Mouse (Mus musculus): ENCODE measurements at regions not wholly inside any gene's neighbourhood (a gene's known extent, or its start where the extent isn't known, plus 50 kb on each side); places are given as distances from the start of the nearest gene placed in this dataset.
A peak's percentile ranks its signal among the peaks of the same experiment; 100 is the strongest.

DNA sequence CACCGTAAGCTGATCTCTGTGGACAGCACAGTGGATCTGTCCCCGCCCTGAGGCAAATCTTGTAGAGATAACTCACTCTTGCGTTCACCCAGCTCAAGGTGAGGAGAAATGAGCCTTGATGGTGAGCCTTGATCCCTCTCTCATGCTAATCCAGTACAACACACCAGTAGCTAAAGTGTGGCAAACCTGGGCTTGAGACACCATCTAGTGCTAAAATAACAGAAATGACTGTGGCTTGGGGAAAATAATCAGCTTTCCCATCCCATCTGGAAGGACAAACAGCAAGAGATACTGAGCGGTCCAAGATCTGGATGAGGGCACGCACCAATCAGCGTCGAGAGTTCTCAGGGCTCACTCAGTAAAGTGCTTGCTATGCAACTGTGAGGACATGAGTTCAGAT, 50.9 kb upstream of the Cbln4 start:
- intact Hi-C loops (cut with DNase I): no loop called here
- DNase-seq (ENCODE audit: extremely low spot score in 1 of 2, low spot score in 2 of 2): no peak

DNA sequence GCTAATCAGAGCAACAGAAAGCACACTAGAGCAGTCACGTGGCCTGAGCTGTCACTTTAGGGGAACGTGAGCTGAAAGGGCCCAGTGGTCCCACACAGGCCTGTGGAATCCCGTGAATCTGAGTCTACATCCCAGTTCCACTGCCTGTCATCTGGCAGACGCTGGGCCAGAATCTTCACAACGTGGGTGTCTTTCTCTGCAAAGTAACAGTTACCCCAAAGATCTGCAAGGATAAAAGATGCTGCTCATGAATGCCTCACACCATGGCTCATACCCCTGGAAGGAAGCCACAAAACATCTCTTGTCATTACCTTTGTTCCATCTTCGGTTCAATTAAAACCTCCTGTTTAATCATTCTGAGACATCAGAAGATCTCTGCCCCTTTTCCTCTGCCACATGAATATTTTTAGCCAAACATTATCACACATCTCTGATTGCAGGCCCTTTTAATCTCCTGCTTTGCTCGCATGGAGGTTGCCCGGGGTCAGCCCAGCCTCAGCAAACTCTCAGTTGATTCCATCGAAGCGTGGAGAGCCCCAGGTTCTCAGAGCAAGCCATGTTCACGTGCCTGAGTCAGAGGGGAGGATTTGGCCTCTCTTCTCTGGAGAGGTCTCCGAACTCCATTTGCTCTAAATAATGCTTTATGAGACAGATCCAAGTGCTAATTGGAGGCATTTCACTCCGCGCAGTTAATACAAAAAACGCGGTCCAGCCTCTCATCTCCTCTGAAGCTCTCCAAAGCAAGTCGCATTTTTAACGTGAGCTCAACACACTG, 60.8 kb upstream of the Cbln4 start:
- DNase-seq (ENCODE audit: extremely low spot score in 1 of 2, low spot score in 2 of 2): no peak
- intact Hi-C loops (cut with DNase I): no loop called here

DNA sequence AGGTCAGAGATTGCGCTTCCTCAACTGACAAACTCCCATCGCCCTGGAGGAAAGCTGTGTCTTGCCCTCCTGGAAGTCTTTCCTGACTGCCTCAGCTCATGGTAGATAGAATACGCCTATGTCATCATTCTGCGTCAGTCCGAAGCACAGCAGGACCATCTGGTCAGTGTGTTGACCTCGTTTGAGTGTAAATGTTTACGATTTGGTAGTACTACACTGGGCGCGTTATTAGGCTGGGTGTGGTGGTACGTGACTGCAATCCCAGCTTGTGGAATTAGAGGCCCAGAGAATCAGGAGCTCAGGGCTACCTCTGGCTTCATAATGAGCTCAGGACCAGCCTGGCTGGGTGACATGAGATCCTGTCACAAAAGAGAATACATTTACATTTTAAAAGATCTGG, 62.0 kb upstream of the Cbln4 start:
- no peak for DNase-seq (ENCODE audit: extremely low spot score in 1 of 2, low spot score in 2 of 2)
- intact Hi-C loops (cut with DNase I): no loop called here

DNA sequence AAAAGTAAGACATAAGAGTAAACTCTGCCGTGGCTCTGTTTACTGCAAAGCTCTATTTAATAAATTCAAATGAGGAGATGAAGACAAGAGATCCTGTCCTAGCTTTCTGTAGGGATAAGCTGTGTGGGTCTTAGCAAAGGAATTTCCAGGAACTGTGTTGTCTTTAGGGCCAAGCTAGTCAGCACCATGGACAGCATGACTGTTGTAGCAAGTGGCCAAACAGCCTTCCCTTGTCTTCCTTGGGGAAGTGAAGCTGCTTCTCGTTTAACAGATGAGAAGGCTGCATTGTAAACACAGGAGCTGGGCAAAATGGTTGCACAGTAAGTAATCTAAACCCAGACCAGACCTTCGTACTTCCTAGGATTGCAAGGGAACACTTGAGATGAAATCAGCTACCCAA, 67.4 kb upstream of the Cbln4 start:
- DNase-seq (ENCODE audit: extremely low spot score in 1 of 2, low spot score in 2 of 2): no peak
- intact Hi-C loops (cut with DNase I): no loop called here

DNA sequence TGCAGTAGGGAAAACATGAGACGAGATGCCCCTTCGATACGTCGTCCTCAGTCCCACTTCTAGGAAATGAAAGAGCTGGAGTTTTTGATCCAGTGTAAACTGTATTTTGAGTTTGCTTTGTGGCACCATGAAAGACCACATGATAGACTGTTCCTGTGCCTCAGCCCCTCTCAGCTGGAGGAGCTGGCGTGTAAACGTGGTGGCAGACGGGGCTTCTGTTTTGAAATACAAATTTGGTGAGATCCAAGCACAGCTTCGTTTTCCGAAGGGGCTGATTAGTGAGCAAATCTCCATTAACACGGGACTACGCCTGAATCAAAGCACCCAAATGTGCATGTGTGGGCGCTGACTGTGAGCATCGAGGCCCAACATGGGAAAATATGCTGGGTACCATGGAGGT, 70.4 kb upstream of the Cbln4 start:
- no peak for DNase-seq (ENCODE audit: extremely low spot score in 1 of 2, low spot score in 2 of 2)
- intact Hi-C loops (cut with DNase I): no loop called here

DNA sequence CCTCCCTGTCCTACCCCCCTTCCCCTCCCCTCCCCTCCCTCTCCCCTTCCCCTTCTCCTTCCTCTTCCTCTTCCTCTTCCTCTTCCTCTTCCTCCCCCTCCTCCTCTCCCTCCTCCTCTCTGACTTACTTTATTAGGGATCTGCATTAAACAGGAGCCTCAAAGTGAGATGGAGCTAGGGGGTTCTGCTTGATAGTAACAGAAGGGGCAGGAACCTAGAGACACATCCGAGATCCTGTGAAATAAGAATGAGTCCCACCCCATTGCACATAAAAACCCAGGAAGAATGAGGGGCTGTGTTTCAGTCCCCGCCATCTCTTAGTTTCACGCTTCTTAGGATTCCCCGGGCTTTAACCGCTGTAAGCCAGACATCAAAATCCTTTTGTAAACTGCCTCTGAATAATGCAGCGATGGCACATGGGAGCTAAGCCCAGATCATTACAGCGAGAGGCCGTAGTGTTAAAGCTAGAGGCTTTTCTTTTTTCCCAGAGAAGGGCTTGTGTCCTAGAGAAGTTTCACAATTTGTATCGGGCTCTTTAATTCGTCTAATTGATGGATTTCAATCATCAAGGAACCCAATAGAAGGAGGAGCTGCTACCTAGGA, 72.4 kb upstream of the Cbln4 start:
- intact Hi-C loops (cut with DNase I): no loop called here

DNA sequence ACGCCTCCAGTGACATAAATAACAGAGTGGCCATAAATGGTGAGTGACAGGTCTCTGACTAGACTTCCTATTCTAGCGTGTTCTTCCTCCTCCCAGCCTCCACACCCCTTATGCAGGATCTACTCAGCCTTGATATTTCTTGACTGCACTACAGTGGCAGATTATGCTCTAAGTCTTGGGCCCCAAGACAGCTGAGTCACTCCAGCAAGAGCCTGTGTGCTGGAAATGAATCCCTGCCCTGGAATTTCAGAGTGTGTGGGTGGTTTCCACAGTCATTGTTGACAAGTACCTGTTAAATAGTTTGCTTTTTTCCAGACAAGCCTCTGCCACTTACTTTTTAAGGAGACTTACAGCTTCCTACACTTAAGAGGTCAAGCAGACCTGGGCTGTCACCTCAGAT, 84.3 kb upstream of the Cbln4 start:
- intact Hi-C loops (cut with DNase I): no loop called here
- no peak for DNase-seq (ENCODE audit: extremely low spot score in 1 of 2, low spot score in 2 of 2)

More for the DNA sequence above, 72.4 kb upstream of the Cbln4 start:
- DNase-seq (ENCODE audit: extremely low spot score in 1 of 2, low spot score in 2 of 2): no peak

DNA sequence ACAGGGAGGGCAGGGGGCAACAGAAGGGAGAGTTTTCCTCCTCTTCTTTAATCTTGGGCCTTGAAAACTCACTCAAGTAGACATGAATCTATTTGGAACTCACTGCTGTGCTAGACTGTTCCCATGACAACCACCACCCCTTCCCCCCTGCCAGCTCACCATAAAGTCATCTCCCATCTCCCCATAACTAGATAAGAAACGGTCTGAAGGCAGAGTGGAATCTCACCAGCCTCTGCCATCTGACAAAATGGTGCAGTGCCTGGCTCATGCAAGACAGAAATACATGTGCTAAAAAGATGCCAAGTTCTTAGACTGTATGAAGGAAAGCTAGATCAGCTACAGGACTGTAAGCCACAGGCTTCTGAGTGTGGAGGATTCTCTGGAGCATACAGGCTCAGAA, 88.0 kb upstream of the Cbln4 start:
- intact Hi-C loops (cut with DNase I): no loop called here
- DNase-seq (ENCODE audit: extremely low spot score in 1 of 2, low spot score in 2 of 2): peak in 1 of 2 experiments; percentile 34

DNA sequence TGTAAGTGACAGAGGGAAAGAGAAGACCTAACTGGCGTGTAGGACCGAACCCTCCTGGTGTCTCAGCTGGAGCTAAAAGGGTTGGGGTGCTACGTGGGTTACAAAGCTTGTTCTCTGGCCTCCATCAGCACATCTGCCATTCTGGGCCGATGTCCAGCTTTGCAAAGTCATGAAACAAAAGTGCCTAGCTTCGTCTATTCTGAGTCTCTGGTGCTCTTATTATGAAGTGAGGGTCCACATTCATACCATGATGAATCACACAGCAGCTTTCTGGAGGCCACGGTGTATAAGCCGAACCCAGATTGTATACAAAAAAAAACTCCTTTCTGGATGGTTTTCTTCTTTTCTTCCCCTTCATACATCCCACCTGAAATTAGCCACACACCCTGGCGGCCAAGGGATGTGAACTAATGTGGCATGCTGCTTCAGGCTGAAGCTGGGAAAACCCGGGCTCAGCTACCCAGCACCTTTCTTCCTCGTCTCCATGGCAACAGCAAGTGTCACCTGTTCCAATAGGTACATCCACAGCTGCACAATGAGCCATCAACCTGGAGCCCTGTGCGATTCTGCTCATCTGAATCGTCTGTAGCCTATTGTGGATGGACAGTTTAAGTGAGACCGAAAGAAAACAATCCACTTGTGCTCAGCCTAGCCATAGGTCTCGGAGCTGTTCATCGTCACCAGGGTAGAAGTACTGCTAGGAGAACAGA, 89.5 kb upstream of the Cbln4 start:
- DNase-seq (ENCODE audit: extremely low spot score in 1 of 2, low spot score in 2 of 2): peak; percentile 30 to 36
- intact Hi-C loops (cut with DNase I): no loop called here

DNA sequence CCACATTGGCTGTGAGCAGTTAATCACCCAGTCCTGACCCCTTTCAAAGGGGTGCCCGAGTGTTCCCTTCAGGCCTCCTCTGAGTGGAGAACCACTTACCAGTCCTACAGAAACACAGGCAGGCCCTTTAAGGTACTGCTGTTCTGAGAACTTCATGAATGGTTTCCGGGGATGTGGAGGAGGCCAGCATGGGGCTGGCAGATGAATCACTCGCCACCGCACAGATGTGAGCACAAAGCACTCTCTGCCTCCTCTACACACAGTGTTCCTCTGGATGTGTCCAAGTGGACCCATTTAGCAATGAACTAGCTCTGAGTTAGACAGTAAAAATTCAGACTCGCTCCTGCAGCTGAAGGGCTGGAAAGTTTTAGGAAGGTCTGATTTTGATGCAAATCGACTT, 96.8 kb upstream of the Cbln4 start:
- intact Hi-C loops (cut with DNase I): no loop called here
- no peak for DNase-seq (ENCODE audit: extremely low spot score in 1 of 2, low spot score in 2 of 2)

DNA sequence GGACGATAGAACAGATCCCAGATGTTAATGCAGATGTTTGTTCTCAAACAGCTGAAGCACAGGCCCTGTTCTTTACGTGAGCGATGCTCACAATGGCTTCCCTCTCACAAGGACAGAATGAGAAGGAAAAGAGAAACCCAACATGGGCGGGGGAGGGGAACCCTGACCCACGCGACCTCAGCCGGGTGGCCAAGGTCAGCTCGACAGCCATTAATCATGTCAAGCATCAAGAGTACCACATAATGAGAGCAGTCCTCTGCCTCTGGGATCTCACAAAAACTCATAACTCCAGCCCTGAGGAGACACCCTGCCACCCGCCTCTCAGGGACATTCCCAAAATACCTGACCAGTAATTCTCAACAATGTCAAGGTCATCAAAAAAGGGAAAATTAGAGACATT, 100.0 kb upstream of the Cbln4 start:
- intact Hi-C loops (cut with DNase I): no loop called here
- no peak for DNase-seq (ENCODE audit: extremely low spot score in 1 of 2, low spot score in 2 of 2)

DNA sequence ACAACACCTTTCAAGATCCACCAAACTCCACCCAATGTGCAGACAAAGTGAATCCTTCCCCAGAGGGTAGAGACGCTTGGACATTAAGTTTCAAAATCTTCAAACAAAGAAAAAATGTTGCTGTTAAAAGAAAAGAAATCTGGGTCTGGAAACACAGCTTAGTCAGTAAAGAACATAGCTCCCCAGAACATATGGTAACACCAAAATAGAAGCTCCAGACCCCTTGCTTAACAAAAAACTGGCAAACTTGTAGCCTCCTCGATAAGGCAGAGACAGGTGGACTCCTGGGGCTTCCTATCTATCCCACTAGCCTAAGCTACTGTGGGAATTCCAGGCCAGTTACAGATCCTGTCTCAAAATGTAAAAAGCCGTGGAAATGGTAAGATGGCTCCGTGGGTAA, 99.6 kb upstream of the Mc3r start:
- intact Hi-C loops (cut with DNase I): no loop called here

DNA sequence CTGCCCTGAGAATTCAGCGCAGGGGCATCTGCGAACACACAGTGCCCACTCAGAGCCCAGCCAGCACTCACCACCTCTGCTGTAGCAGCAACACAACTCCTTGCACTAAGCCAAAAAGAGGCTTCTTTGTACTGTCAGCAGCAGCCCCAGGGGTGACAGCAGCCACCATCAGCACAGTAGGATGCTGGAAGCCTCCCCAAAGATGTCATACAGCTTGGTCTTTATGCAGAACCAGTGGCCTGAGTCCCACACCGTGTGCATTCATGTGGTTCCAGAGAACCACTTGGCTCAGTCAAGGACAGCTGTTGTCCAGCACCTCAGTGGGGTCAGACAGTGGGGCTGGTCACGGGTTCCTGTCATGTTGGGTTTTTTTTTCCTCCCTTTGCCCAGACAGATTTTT, 98.6 kb upstream of the Mc3r start:
- intact Hi-C loops (cut with DNase I): no loop called here
- DNase-seq (ENCODE audit: extremely low spot score in 1 of 2, low spot score in 2 of 2): peak in 1 of 2 experiments; percentile 20

More for the DNA sequence above, 99.6 kb upstream of the Mc3r start:
- DNase-seq (ENCODE audit: extremely low spot score in 1 of 2, low spot score in 2 of 2): peak in 1 of 2 experiments; percentile 12

DNA sequence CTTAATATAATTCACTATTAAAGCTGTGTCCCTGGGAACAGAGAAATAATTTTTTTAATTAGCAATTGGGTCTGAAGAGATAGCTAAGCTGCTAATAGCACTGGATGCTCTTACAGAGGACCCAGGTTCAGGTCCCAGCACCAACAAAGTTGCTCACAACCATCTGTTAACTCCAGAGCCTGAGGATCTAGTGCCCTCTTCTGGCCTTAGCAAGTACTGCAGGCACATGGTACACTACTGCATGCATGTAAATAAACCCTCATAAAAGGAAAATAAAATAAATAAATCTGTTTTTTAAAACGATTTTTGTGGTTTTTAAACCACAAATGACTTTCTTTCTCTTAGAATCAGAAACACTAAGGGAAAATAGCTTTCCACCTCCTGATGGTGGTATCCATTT, 97.4 kb upstream of the Mc3r start:
- DNase-seq (ENCODE audit: extremely low spot score in 1 of 2, low spot score in 2 of 2): peak in 1 of 2 experiments; percentile 12
- intact Hi-C loops (cut with DNase I): no loop called here

DNA sequence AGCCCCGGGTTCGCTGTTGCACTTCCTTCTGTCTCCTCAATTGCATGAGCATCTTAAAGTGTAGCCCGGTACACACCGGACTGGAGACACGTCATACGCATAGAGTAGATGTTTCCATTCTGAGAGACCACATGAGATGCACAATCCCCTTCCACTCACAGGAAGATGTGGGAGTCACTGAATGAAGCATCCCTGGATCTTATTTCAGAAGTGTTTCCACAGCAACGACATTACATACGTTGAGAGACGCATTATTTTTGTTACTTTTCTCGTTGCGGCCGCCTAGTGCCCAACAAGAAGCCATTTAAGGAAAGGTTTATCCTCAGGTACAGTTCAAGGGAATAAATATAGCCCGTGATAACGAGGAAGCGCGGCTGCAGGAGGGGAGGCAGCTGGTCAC, 88.4 kb upstream of the Mc3r start:
- intact Hi-C loops (cut with DNase I): no loop called here
- DNase-seq (ENCODE audit: extremely low spot score in 1 of 2, low spot score in 2 of 2): peak in 1 of 2 experiments; percentile 17

DNA sequence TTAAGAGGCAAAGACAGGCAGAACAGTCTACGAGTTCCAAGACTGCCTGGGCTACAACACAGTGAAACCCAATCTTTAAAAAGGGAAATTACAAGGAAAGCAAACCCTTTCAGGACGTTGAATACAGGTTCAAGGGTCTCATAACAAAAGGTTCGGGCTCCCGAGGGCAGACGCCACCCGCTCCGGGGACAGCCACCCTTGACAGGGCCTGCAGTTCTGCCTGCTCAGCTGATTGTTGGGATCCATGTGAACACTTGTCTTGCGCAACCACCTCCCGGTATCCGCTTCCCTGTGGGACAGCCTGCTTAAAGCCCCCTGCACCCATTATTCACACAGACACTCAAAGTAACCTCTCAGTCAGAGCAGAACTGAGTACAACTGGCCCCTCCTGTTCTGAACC, 70.9 kb upstream of the Mc3r start:
- DNase-seq (ENCODE audit: extremely low spot score in 1 of 2, low spot score in 2 of 2): no peak
- intact Hi-C loops (cut with DNase I): no loop called here

DNA sequence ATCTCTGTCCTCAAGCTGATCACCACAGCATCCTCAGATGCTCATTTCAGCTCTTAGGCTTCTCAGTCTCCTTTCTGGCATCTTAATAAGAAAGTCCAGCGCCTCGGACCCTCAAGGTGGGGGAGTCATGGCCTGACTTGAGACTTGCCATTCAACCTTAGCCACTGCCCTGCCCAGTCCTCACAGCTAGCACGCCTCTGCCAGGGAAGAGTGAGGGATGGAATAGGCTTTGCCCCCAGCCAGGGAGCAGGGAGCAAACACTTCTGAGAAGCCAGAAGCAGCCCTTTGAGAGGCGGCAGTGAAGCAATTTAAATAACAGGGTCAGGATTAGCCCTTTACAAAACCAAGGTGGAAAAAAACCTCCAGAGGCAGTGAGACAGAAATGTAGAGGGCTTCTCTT, 69.0 kb upstream of the Mc3r start:
- intact Hi-C loops (cut with DNase I): no loop called here
- DNase-seq (ENCODE audit: extremely low spot score in 1 of 2, low spot score in 2 of 2): no peak

DNA sequence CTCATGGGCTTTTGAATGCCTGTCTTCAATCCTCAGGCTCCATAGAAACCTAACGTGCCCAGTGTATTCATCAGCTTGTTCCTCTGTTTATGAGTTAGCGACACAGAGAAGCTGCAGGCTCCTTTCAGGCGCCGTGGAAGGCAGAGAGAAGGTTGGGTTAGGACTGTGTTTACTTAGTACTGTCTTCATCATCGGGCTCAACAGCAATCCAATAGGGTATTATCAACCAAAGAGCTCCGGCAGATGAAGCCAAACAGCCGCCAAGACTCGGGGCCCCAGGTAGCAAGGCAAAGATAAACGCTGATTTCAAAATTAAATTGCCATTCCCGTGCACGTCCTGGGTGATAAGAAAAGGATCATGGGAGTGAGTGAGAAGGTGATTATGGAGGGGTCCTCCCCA, 50.5 kb upstream of the Mc3r start:
- DNase-seq (ENCODE audit: extremely low spot score in 1 of 2, low spot score in 2 of 2): no peak
- intact Hi-C loops (cut with DNase I): no loop called here
